Mouse (Mus musculus): ENCODE measurements around the gene Prickle1. TPM values are rescaled to one million over a fixed set of nuclear protein-coding genes. Genes with fewer than 3 reads are reported as not detected.

The Prickle1 gene
- total RNA-seq, 2 experiments from 2014 or later, result 92.0 to 103 TPM

DNA sequence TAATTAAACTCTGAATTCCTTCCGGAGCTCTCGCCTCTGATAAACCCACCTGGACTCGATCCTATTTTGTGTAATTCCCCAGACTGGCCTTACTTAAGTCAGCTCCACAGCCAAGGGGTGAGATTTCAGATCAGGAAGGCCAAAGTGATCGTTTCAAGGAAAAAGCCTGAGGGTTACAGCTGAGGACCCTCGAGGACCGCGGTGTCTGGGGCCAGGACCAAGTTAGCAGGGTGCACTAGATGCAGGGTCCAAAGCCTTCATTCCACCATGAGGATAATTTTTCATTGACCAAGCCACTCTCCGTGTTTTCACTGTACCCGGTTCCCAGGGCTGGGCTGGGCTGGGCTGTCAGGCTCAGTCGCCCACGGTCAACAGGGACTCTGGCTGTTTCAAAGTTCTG is 594 bp upstream of the Prickle1 start:
- DNase-seq (ENCODE audit: low spot score in 2 of 2), result peak; percentile 83 to 84
- intact Hi-C loops (cut with DNase I), result loop anchor here (2.0 to 5.0 kb wide), 3 partner anchors 95 to 616 kb away; no protein-coding TSS in a partner anchor

DNA sequence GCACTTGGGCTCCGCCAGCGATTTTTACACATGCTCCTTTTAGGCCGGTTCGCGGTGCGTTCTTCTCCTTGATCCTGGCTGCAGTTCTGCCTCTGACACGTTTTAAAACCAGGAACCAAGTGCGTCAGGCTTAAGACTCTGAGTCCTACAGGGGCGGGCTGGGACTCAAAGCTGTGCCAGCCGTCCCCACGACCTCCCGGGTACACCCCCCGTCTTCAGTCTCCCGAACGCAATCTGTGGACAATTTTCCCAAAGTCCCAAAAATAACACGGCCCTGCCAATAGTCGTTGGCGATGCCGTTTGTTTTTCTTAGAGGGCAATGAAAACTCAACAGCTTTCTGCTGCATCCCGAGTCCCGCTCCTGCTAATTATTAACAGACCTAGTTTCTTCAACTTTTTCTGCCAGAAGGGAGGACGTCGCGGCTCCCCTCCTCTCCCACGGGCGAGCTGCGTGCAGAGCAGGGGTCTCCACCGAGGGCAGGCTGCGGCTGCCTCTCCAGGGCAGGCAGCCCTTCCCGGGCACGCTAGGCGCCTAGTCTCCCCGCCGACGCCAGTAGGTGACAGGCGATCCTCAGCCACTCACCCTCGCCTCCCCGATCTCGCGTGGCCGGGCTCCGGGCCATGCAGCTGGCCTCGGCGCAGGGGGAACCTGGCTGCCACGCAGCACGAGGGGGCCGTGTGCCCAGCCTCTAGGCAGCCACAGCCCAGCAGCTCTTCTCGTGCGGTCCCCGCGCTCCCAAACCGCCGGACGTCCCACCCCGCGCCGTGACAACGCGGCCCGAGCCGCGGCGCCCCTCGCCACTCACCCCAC is 598 bp downstream of the Prickle1 start:
- intact Hi-C loops (cut with DNase I), result loop anchor here (5.0 kb wide), 2 partner anchors 237 to 617 kb away; no protein-coding TSS in a partner anchor
- DNase-seq (ENCODE audit: low spot score in 2 of 2), result peak; percentile 47 to 48

DNA sequence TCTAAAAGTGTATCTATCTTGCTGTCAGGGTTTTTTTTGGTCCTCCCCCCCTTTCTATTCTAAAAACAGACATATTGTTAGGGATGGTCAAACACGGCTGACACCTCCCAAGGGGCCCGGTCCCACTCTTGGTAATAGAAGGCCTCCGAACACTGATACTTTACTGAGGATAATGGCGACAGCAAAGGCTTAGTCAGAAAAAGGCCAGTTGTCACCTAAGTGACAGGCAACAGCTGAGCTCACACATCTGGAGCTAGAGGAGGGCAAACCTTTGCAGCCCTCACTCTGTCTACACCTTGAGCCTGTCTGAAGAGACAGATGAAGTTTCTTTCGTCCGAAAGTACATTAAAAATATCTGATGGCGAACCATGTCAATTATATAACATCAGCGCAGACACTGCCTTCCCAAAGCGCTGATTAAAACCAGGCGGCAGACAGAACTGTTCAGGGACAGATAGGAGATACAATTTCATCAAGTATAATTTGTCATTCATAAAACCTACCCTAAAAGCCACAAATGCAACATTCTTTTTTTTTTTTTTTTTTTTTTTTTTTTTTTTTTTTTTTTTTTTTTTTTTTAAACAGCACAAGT is 1.3 kb downstream of the Prickle1 start:
- peak; percentile 39 to 54 for DNase-seq (ENCODE audit: low spot score in 2 of 2)
- intact Hi-C loops (cut with DNase I), result no loop called here

DNA sequence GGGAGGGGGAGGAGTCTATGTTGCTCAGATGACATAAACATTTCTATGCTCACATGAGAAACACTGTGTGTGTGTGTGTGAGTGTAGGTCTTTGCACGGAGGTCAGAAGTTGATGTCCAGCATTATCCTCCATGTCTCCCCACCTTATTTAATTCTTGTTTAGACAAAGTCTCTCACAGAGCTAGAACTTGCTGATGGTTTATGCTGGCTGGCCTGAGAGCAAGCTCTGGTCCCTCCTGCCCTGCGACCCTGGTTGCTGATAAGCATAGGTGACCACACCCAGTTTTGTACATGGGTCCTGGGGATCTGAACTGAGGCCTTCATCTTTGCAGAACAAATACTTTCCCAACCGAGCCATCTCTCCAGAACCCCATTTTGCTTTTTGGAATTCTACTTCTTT is 3.1 kb downstream of the Prickle1 start:
- no peak for DNase-seq (ENCODE audit: low spot score in 2 of 2)
- intact Hi-C loops (cut with DNase I), result no loop called here

DNA sequence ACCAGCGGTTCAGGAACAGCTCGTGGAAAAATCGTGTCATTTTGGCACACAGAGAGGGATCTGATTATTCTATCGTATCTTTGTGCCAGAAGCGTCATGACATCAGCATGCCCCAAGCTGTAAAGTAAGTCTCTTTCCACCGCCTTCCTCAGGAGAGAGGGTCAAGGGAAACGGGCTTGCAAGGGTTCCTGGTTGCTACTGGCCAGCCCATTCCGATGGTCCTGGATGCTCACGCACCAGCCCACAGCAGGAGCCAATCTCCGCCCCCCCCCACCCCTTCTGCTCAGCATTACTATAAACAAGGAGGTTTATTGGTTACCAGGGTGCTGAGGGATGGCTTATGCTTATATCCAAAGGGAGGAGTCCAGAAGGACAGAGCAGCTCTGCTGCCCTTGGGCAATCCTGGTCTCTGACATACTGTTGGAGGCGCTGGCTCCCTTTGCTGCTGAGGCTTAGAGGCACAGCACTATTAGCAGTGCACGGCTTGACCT is 3.8 kb downstream of the Prickle1 start:
- peak in 1 of 2 experiments; percentile 28 for DNase-seq (ENCODE audit: low spot score in 2 of 2)
- intact Hi-C loops (cut with DNase I), result no loop called here

DNA sequence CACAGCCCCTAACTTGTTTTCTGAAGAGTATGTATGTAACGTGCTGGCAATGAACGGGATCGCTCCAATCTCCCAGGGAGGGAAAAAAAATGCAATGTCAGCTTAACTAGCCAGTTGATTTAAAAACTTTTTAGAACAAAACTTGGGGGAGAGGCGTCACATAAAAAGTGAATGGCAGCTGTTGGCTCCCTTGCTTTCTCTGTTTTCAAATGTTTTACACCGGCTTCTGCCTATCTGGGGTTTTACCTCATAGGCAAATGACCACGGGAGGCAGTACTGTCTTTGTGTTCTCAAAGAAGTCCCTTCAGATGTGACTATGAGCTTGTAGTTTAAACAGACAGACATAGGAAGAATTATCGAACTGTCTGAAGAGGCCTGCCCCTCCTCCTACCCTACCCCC is 4.3 kb downstream of the Prickle1 start:
- no peak for DNase-seq (ENCODE audit: low spot score in 2 of 2)
- intact Hi-C loops (cut with DNase I), result no loop called here

DNA sequence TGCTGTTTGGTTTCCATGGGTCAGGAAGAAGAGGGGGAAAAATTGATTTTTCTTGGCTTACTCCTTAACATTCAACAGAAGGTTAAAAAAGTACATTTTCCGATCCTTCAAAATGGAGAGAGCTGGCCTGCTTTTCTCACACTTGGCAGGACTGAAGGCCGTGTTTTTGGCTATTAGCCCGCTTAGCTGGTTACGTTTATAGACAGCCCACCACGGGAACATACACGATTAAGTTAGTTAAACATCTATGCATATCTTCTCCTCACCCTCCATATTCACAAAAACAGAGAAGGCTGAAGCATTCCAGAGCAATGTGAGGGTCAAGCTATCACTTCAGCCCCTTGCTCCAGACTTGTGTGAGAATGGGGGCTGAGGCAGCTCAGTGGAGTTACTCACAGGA is 7.3 kb downstream of the Prickle1 start:
- DNase-seq (ENCODE audit: low spot score in 2 of 2), result no peak
- intact Hi-C loops (cut with DNase I), result no loop called here

DNA sequence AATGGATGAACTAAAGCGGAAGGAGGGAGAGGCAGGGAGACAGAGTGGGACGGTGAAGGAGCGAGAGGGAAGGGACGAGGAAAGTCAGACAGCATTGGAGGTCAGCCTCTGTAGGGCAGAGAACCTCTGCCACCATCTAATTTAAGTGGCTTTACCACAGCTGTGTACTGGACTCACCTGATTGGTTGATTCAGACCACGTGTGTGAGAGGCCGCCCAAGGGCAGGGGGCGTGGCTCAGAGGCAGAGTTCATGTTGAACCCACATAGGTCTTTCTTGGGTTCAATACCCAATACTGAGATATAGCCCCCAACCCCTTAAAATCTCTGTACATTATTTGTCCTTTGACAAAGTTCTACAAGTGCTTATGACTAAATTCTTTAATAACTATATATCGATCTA is 8.0 kb downstream of the Prickle1 start:
- DNase-seq (ENCODE audit: low spot score in 2 of 2), result no peak

DNA sequence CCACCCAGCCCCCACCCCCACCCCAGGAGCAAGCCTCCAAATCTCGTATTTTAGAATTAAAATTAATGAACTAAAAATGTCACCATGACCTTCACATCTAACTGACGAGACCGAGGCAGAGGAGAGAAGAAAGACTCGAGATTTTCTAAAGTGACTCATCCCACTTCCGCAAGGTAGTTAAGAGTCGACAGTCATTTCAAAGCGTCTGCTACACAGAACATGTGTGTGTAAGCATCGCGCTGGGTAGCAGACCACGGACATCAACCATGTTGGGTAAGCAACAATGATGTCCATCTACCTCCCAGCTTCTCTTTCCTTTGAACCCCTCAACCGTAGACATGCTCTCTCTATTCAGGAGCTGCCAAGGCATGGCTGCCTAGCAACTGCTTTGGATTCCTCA is 12.6 kb downstream of the Prickle1 start:
- intact Hi-C loops (cut with DNase I), result no loop called here
- no peak for DNase-seq (ENCODE audit: low spot score in 2 of 2)

More for the DNA sequence above, 8.0 kb downstream of the Prickle1 start:
- intact Hi-C loops (cut with DNase I), result no loop called here

DNA sequence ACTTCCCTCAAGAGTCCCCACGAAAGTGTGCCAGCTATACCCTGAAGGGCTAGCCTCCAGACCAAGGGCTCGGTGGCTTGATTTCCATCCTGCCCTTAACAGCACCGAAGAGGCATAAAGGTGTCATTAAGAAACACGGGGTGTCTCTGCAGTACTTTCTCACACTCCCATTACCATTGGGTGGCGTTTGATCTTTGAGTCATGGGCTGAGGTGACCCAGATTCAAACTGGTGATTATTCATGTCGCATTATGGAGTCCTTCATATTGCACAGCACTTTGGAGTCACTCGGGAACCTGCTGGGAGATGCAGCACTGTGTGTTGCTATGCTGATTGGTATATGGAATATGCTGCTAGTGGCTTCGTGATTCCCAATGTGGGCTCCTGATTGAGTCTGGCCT is 14.0 kb downstream of the Prickle1 start:
- intact Hi-C loops (cut with DNase I), result no loop called here
- no peak for DNase-seq (ENCODE audit: low spot score in 2 of 2)

DNA sequence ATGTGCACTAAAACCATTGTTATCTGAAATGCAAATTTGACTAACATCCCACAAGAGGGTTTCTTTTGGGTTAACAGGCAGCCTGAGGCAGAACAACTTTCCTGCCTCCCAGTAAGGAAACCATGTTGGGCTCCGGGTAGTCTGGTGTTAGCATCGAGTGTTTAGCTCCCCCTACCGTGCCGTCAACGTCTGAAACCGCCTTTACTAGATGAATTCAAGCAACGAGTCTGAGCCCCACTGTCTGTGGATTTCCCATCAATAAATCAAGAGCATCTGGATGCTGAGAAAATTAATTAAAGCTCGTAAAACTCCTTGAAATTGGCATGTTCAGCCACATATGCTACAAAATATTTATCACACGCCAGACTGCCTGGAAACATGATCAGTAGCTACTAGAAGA is 15.8 kb downstream of the Prickle1 start:
- DNase-seq (ENCODE audit: low spot score in 2 of 2), result no peak
- intact Hi-C loops (cut with DNase I), result loop anchor here (5.0 to 10.0 kb wide), 3 partner anchors 125 to 632 kb away; no protein-coding TSS in a partner anchor

DNA sequence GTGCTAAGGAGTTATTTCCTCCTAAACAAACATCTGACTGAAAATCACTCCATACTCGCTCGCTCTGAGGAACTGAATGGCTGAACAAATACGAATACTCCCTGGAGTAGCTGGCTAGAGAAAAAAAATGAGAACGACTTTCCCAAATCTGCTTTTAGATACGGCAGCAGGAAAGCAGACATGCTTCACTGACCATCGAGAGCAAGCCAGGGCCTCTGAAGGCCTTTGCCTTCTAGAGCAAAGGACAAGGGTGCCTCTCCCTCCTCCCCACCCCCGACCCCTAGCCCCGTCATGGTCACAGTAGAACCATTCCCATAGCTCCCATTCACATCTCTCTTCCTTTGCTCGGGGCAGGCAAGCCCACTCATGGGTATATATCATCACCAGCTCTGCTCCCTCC is 16.6 kb downstream of the Prickle1 start:
- DNase-seq (ENCODE audit: low spot score in 2 of 2), result no peak
- intact Hi-C loops (cut with DNase I), result loop anchor here (5.0 to 10.0 kb wide), 3 partner anchors 124 to 633 kb away; no protein-coding TSS in a partner anchor

DNA sequence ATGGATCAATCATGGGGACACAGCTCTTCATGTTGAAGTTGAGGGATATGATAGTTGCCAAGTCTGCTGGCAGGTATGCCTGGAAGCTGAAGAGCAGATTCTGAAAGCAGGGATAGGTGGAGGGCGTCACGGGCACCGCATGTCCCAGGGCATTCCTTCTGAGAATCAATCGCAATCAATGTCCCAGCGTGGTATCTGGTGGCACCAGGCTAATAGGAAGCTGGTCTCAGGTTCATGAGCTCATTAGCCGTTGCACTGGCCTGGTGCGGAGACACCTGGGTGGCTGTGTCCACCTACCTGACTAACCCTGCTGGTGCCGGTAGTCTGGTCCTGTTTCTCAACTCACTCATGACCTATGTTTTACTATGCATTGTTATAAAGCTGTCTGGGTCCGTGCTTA is 19.3 kb downstream of the Prickle1 start:
- intact Hi-C loops (cut with DNase I), result loop anchor here (5.0 to 10.0 kb wide), 3 partner anchors 122 to 636 kb away; no protein-coding TSS in a partner anchor
- no peak for DNase-seq (ENCODE audit: low spot score in 2 of 2)

DNA sequence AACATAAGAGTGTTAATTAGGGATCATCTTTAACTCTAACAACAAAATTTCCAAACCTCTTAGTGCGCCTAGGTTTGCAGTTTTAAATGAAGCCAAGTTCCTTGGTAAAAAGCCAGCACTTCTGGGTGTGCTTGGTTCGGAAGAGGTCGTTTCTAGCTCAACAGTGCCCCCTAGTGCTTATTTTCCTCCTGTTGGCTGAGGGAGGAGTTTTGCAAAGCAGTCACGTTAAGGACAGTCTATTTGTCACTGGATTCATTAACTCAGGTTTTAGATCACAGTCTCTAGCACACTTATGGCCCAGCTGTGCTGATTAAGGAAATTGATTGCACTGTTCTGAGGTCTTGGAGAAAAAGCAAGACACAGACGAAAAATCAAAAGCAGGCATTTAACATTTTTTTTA is 19.8 kb downstream of the Prickle1 start:
- peak; percentile 57 to 65 for DNase-seq (ENCODE audit: low spot score in 2 of 2)
- intact Hi-C loops (cut with DNase I), result loop anchor here (2.0 to 10.0 kb wide), 4 partner anchors 57 to 636 kb away; no protein-coding TSS in a partner anchor

DNA sequence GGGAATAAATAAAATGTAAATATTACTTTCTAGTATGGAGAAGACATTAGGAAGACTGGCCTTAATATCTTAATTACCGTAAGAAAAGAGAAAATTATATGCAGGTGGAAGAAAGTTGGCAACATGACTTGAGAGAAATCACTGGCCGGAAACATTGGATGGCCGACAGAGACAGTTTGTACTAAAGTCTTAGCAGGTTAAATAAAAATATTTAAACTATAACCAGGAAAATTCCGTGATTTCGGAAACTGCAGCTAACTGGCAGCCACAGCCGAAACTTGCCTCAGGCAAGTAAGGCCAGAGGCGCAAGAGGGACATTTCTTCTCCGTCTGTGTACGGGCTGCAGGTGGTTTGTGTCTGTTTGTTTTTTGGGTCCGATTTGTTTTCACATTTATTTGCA is 22.8 kb downstream of the Prickle1 start:
- intact Hi-C loops (cut with DNase I), result loop anchor here (10.0 kb wide), 2 partner anchors 118 to 308 kb away; no protein-coding TSS in a partner anchor
- no peak for DNase-seq (ENCODE audit: low spot score in 2 of 2)

DNA sequence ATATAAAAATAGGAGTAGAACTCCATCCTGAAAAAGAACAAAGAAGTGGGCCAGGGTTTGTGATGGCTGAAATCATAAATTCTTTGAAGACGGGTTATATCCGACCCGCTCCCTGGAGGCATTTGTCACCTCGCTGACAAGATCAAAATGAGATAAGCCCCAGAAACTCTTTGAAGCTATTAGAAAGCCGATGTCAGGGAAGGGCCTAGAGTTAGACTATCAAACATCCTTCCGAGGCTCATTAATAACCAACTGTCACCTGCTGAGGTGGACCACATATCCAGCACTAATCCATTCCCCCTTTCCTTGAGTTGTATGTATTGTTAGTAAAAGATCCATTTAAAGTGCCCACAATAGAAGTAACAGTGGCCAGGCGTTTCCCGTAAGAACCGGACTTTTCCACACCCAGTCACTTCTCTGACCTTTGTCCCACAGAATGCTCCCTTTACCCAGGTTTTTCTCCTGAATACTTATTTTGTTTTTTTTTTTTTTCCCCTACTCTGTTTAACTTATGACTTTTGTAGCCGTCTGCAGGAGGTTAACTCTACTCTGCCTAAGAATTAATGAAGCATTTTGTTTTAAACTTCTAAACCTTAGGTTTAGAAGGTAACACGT is 24.7 kb downstream of the Prickle1 start:
- no peak for DNase-seq (ENCODE audit: low spot score in 2 of 2)
- intact Hi-C loops (cut with DNase I), result loop anchor here (10.0 kb wide), 2 partner anchors 116 to 306 kb away; no protein-coding TSS in a partner anchor

DNA sequence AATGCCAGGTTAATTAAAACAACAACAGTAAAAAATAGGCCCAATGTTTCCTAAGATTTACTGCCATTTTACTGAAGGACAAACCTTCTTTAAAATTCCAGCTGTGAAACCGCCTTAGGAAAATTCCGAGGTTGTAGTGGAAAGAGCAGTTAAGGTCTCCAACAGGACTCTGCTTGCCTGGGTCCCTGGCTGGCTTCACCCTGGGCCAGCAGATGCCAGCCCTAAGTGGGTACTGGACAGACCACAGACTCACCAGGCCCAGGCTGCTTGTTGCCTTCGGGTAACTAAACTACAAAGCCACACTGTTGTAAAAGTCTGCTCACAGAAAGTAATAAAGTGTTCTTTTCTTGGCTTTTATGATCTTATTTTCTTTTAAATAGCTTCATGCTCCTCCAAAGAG is 26.8 kb downstream of the Prickle1 start:
- intact Hi-C loops (cut with DNase I), result no loop called here
- DNase-seq (ENCODE audit: low spot score in 2 of 2), result no peak

DNA sequence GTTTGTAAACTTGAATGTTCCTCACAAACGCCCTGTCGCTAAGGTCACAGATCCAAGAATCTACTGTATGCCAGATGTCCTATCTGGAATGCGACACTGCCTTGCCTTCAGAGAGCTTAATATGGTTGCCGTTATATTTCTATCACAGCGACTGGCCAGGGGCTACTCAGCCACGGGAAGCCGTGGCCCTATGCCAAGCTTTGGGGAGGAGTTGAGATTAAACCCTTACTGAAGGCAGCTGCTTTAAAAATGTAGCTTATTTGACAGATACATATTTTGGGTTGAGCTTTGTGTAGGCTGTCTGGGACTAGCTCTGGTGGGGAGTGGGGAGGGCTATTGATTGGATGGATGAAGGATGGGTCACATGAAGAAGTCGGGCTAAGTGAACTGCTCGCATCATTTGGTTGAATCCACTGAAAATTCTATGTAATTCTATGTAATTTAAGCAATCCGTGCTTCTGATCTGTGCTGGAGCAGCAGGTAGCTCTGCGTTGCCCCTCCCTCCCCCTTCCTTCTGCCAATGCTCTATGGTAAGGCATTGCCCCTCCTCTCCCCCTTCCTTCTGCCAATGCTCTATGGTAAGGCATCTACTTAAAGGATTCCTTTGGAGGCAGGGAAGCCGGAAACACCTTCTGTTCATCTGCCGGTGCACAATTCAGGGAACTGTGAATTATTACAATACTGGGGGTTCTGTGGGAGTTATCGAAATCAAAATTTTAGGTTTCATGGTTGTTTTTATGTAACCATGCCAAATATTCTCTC is 28.0 kb downstream of the Prickle1 start:
- DNase-seq (ENCODE audit: low spot score in 2 of 2), result no peak
- intact Hi-C loops (cut with DNase I), result no loop called here

DNA sequence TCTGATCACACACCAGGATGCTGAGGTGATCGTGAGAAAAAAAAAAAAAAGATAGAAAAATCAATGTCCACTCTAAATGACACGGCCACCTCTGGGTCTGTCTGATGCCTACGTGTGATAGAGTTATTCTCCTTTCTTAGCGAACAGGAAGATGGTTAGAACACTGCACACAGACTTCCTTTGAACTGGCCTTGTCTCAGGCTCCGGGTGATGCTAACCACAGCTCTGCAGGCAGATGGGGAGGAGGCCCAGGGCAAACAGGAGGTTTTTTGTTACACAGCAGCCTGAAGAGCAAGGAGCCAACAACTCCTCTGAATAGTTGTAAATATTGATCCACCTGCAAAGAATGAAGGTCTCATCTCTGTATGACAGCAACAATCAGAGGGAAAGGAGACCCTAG is 32.2 kb downstream of the Prickle1 start:
- no peak for DNase-seq (ENCODE audit: low spot score in 2 of 2)
- intact Hi-C loops (cut with DNase I), result no loop called here
